Mouse (Mus musculus) cerebellum, adult 2 months (tissue): ENCODE data around the gene Donson. TPM values are rescaled to one million over a fixed set of nuclear protein-coding genes. Genes with fewer than 3 reads are reported as not detected.

Experiments
- DNase-seq, 2 experiments: peaks; one replicate each; pipeline ENCODE4 v3.0.0; 2021
- H3K27ac ChIP-seq: fragments of 200-500 bp; 2 replicates; pipeline ENCODE4 v1.5.1; 2012; ENCODE audit warnings: low read length, control low read depth, inconsistent platforms; ENCODE audit not compliant: insufficient read depth
- H3K27me3 ChIP-seq: fragments of 200-500 bp; 2 replicates; pipeline ENCODE4 v1.6.1; 2012; ENCODE audit warnings: inconsistent platforms, mild to moderate bottlenecking, low read length, moderate library complexity; ENCODE audit not compliant: control insufficient read depth, insufficient read depth
- H3K4me1 ChIP-seq: fragments of 200-500 bp; 2 replicates; pipeline ENCODE4 v1.6.1; 2011; ENCODE audit warnings: low read length; ENCODE audit not compliant: control insufficient read depth, insufficient read depth
- H3K4me3 ChIP-seq: fragments of 200-500 bp; replicated peaks from 2 replicates; pipeline ENCODE3; 2011; ENCODE audit warnings: mild to moderate bottlenecking, low read depth, low read length, control low read depth; ENCODE audit not compliant: insufficient read depth
- CTCF ChIP-seq: fragments of 200-500 bp; IDR thresholded peaks from 2 replicates; pipeline ENCODE4 v1.5.1; 2011; ENCODE audit warnings: low read depth, mild to moderate bottlenecking, control low read depth, low read length, moderate library complexity, borderline replicate concordance; ENCODE audit not compliant: insufficient read depth
- POLR2A ChIP-seq: fragments of 200-500 bp; IDR thresholded peaks from 2 replicates; pipeline ENCODE4 v1.6.1; 2011; ENCODE audit warnings: low read length, control low read depth, borderline replicate concordance; ENCODE audit not compliant: insufficient read depth
- WGBS: fragments of 180-500 bp; shearing (Covaris S2); methylation state at CpG from one replicate; pipeline ENCODE4 v1.1.7; 2018; 5-methylcytosine and 5-hydroxymethylcytosine counted together
- polyA plus RNA-seq: library from polyadenylated mRNA; depleted of rRNA; stranded (reverse); fragments of >200 nt; gene quantifications from 2 replicates; pipeline ENCODE4 v1.2.3, GENCODE M21; 2012

Gene Donson
- polyA plus RNA-seq, 1 experiment, result 29.6 TPM

- 86% methylated on average over 13 of the region's 13 CpGs for WGBS
- Histone ChIP-seq H3K27ac (no peak overlapping the region), H3K27me3 (no peaks in the 10 kb centered on the region), H3K4me1 (no peaks in the 10 kb centered on the region), H3K4me3 (no peak overlapping the region)
- TF ChIP-seq CTCF (no peak), POLR2A (no peak)
- no peak for DNase-seq
These were observed 13.3 kb upstream of the Donson start for GRCm38 (mm10) chr16:91701908-91702307.

DNA sequence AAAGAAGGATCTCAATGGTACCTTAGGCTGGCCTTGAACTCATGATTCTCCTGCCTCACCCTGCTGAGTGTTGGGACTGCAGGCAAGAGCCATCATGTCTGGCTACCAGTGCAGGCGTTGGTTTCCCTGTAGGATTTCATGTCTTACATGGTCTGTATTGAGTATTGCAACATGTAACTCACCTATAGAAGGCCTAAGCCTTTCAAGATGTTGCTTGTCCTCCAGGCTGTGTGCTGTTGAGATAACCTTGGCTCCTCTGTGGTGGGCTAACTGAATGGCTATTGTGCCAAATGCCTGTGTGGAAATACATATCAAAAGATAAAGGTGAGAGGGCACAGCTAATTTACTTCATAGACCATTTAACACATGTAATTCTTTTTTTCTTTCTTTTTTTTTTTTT, 10.4 kb upstream of the Donson start:
- TF ChIP-seq CTCF (no peak), POLR2A (no peak)
- DNase-seq, result no peak
- H3K27me3 ChIP-seq, result no peaks in the 10 kb centered on the region
- no peak overlapping the region for H3K4me3 ChIP-seq
- H3K4me1 ChIP-seq, result no peaks in the 10 kb centered on the region
- WGBS, result 94% methylated on average over 1 of the region's 1 CpGs
- no peak overlapping the region for H3K27ac ChIP-seq

- no peak overlapping the region for H3K4me3 ChIP-seq
- H3K27ac ChIP-seq, result no peak overlapping the region
- TF ChIP-seq CTCF (no peak), POLR2A (no peak)
- H3K4me1 ChIP-seq, result no peaks in the 10 kb centered on the region
- no peaks in the 10 kb centered on the region for H3K27me3 ChIP-seq
- whole genome bisulfite sequencing, result 65% methylated on average over 8 of the region's 8 CpGs
- DNase-seq, result no peak
These were observed 6.7 kb upstream of the Donson start for GRCm38 (mm10) chr16:91695108-91695755.

DNA sequence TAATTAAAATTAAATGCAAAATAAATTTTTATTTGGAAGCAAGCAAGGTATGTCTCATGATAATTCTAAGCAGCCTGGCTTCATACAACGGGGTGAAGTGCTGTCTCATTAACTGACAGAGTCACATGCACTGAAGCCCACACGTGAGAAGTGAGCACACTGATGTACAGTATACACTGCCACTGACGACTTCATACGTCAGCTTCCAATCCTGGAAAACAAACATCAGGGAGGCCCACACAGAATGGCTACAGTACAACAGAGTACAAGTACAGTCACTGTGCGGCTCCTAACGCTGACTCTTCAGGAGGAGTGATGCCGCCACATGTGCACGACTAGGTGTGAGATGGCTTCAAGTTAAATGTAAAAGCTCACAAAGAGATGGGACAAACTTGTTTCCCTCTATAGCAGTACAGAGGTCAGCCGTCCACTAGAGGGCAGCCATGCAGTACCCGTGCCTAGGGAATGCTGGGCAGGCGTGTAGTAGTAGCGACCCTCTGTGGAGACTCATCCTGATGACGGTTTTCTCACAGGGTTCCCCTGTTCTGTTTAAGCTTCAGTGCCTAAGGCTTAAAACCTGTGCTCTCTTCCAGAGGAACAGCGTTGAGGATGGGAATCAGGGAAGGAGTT, 6.0 kb upstream of the Donson start:
- Histone ChIP-seq H3K4me3 (no peak overlapping the region), H3K27ac (no peak overlapping the region), H3K27me3 (no peaks in the 10 kb centered on the region), H3K4me1 (no peaks in the 10 kb centered on the region; the same call in 1 of the 2 replicates)
- DNase-seq, result peak; percentile 65 to 70
- WGBS, result 27% methylated on average over 14 of the region's 14 CpGs
- peak; percentile 89 for TF ChIP-seq CTCF
- TF ChIP-seq POLR2A, result no peak

GRCm38 (mm10) chr16:91689791-91690190, 1.2 kb upstream of the Donson start:
- peaks cover 5% of the 10 kb centered on the region for H3K4me1 ChIP-seq
- no peaks in the 10 kb centered on the region for H3K27me3 ChIP-seq
- WGBS, result 35% methylated on average over 7 of the region's 7 CpGs
- no peak for DNase-seq
- H3K27ac ChIP-seq, result no peak overlapping the region
- no peak overlapping the region for H3K4me3 ChIP-seq
- no peak for TF ChIP-seq POLR2A

GRCm38 (mm10) chr16:91688023-91688618, 449 bp downstream of the Donson start:
- 1% methylated on average over 51 of the region's 51 CpGs for WGBS
- H3K27me3 ChIP-seq, result no peaks in the 10 kb centered on the region
- peak overlapping the region; percentile 73 for H3K4me3 ChIP-seq
- peaks cover 5% of the 10 kb centered on the region for H3K4me1 ChIP-seq
- no peak for TF ChIP-seq POLR2A
- TF ChIP-seq CTCF, result no peak
- H3K27ac ChIP-seq, result peak overlapping the region; percentile 83
- DNase-seq, result no peak

DNA sequence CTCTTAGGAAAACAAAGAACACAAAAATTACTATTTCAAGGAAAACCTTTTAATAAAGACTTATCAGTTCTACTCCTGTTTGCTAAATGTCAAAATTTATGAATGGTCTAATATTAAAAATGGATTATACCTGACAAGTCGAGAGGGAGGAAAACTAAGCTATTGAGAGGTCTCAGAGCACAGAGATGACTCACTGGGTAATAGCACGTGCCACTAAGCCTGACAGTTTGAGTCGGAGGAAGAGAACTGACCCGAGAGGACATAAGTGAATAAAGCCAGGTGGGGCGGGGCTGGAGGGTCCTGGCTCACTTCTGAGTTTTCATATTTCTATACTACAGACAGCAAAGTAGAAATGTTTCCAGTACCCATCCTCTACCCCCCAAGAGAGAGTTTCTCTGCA, 2.2 kb downstream of the Donson start:
- no peak overlapping the region for H3K27ac ChIP-seq
- no peak for TF ChIP-seq POLR2A
- no peak for TF ChIP-seq CTCF
- H3K4me1 ChIP-seq, result peaks cover 5% of the 10 kb centered on the region
- H3K4me3 ChIP-seq, result no peak overlapping the region
- 71% methylated on average over 5 of the region's 5 CpGs for WGBS
- no peak for DNase-seq
- H3K27me3 ChIP-seq, result no peaks in the 10 kb centered on the region

GRCm38 (mm10) chr16:91685526-91685925, 3.0 kb downstream of the Donson start:
- 90% methylated on average over 5 of the region's 5 CpGs for WGBS
- Histone ChIP-seq H3K27me3 (no peaks in the 10 kb centered on the region), H3K27ac (no peak overlapping the region), H3K4me1 (peaks cover 5% of the 10 kb centered on the region), H3K4me3 (no peak overlapping the region)
- TF ChIP-seq CTCF (no peak), POLR2A (no peak)
- DNase-seq, result no peak
